Mouse (Mus musculus): ENCODE results near the gene Gm21317. TPM values are rescaled to one million over a fixed set of nuclear protein-coding genes. Genes with fewer than 3 reads are reported as not detected.

Gene Gm21317
- not detected for polyA plus RNA-seq (2017; shearing (Covaris generic))

GRCm38 (mm10) chrY:82224927-82225326, at the start of gene Gm21317:
Gm21317 (plus strand) TSS chrY:82225227.

